Mouse (Mus musculus) kidney, postnatal 14 days (tissue): ENCODE data around the gene Adam19.
A peak's percentile ranks its signal among the peaks of the same experiment; 100 is the strongest.
"Not testable (repeated sequence)": the region's sequence is repeated elsewhere in the genome, so short reads cannot be mapped to it uniquely, and the experiment has no call there.

ENCODE experiments used
- DNase-seq: peaks from one replicate; pipeline ENCODE4 v3.0.0; 2022; ENCODE audit warnings: mixed read lengths

The Adam19 gene

DNA sequence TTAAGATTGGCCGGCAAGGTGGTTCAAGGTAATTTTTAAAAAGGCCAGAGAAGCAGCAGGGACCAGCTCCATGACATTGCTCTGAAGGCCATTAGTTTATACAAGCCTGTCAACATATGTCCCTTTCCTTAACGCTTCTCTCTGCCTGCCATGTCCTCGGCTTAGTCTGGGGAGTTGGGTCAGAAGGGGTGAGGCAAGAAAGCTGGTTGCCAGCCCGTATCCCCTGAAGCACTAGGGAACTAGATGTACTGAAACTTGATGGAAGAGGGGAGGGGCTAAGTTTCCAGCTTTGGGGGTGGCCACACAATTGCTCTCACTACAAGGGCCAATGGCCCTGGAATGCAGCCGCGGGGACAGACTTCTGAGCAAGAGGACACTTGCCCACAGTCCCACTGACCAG lies 87.5 kb downstream of the Adam19 start:
- no peak for DNase-seq

DNA sequence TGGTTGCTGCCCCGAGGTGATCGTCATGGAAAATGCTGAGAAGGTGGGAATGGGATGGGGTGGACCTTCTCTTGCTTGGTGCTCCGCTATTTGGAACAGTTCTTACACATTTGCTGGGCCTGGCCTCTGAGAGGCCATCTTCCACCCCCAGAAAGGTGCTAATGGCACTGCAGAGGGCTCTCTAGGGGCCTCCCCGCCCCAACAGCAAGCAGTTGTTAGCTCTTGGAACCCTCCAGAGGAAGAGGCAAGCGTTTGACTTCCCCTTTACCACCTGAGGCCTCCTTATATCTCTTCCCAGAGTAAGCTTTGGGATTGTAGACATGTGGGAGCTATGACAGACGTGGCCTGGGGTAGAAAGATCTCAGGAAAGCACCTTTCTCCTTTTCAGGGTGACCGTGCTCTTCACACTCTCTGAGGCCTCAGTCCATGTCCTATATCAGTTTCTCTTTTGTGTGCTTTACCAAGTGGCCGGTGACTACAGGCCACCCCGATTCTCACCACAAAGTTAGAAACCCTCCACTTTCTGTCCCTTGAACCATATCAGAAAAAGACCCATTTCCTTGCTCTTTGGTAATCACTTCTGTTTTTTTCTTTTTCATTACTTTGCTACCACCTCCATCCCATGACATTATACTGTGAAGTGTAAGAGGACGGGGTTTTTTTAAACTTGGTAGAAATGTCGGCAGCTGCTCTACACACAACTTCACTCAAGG lies 89.5 kb downstream of the Adam19 start:
- DNase-seq, result no peak

GRCm38 (mm10) chr11:46146619-46147018 lies 90.8 kb downstream of the Adam19 start:
- DNase-seq, result no peak

- DNase-seq, result no peak
Measured at GRCm38 (mm10) chr11:46156945-46157344, 101.2 kb downstream of the Adam19 start.

DNA sequence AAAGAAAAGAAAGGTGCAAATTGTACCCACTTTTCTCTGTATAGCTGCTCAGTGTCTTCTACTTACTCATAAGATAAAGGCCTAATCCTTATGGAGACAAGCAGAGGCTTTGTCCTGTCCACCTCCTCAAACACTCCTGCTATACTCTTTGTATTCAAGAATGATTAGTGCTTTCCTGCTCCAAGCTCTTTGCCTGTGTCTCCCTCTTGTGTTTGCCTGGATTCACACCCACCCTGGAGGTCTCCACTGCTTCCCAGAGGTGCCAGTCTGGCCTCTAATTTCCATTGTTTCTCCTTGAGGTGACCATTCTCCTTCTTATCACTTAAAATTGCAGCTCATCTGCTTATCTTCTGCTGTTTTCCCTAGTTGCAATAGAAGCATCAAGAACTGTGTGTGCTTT lies 101.7 kb downstream of the Adam19 start:
- DNase-seq, result no peak

- peak; percentile 27 for DNase-seq
Measured at GRCm38 (mm10) chr11:46165866-46166585, 110.2 kb downstream of the Adam19 start, which contains the start of gene Nipal4. TSS of gene Nipal4 (minus strand) at chr11:46166508.

- DNase-seq, result no peak
Measured at GRCm38 (mm10) chr11:46168506-46168905, 112.7 kb downstream of the Adam19 start.

DNA sequence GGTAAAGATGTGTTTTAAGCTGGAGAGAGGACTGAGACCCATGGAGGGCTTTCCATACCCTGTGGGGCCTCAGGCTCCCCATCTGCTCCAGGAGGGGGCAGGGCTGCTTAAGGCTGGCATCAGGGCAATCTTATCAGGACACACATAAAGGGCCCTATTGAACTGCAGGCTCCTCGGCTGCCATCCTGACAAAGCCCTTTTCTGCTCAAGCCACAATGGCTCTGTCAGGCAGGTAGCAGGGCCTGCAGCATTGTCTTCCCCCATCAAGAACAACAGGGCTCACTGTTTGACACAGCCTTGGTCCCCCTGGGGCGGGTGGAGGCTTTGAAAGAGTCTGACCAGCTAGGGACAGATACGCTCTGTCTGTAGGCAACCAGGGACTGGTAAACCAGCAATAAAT lies 114.1 kb downstream of the Adam19 start:
- DNase-seq, result no peak

DNA sequence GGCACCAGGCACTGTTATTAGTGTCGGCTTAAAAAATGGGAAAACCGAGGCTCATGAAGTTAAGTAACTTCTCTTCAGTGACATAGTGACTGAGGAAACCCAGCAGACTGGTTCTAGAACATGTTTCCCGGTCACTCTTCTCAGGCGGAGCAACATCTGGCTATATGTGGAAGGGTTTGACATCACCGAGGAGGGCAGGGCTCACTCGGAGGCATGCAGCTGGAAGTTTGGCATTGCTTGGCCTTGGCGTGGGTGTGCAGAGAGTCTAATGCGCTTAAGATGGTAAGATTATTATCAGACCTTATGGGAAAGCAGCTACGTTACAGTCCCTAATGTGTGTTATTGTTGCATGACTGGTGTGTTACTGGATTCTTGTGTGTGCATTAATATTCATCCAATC lies 116.3 kb downstream of the Adam19 start:
- no peak for DNase-seq

DNA sequence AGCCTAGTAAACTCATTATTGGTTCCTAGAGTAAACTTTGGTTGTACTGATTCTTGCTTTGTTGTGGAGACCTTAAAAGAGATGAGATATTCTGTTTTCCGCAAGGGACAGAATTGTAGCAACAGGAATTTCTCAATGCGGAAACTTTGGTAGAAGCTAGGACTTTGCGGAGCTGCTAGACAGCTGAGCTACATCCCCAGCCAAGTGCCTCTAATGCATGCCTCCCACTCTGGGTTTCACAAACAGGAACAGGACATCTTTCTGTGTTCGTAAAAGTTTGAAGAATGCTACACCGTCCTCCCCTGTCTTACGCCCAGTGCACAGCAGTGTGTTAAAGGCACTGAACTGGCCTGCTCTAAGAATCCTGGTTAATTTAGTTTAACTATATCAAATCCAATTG lies 120.4 kb downstream of the Adam19 start:
- DNase-seq, result no peak

DNA sequence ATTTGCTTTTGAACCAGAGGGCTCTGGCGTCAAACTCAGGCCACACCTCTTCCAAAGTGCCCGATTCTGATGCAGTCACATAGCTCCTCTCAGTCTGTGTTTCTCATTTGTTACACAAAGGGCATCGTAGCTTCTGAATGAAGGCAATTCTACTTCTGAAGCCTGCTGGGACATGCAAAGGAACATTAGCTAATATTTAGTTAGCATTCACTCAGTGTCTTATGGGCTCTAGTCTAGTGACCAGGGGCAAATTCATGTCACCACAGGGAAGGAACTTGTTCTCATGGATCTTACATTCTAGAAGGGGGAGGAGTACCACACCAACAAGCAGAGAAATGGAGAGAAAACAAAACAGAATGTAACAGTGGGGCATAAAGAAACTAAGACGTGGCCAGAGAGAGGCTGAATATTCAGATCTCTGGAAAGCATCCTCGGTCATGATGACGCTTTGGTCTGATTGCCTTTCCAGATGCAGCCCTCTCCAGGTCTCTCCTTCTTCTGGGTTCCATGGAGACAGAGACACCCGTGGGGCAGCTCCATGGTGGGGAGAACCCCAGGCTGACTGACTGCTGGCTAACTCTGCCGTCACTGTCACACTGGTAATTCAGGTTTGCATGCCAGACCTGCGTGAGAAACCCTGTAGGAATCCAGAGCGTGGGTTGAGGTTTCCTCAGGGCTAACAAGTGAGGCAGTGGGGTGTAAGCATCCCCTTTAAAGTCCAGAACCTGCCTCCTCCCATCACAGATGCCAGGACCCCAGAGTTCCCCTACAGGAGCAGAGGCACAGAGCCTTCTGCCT lies 121.7 kb downstream of the Adam19 start:
- no peak for DNase-seq

- not testable (repeated sequence) for DNase-seq
Measured at GRCm38 (mm10) chr11:46182031-46182430, 126.2 kb downstream of the Adam19 start.

DNA sequence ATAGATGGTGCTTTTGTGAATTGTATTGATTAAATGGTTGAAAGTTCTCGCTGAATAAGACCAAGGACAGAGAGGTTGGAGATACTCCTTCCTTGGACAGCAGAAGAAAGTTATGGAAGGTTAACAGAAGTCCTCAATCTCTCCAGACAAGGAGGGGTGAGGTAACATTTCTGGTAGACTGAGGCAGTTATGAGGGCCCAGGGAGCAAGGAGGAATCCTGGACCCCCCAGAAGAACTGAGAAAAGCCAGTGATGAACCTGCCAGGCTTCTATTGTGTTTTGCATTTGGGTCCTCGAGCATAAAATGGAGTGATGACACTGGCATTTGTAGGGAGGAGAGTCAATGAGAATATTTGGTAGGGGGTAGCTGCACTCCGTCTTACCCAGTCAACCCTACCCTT lies 129.2 kb downstream of the Adam19 start:
- no peak for DNase-seq

DNA sequence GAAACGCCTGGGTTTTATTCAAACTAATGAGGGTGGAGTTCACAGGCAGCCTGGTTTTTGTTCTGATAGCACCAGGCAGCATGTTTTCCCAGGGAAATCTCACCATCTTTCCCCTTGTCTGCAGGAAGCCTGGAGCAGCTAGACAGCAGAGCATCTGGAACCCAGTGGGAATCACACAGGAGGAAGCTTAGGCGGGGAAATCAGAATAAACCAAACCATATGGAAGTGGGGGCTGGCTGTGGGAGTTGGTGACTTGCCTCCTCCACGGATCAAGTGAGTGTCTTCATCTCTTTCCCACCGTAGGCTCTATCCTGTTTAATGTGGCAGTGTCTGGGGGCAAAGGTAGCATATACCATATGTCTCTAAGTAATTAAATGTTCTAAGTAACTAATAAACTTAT lies 129.7 kb downstream of the Adam19 start:
- no peak for DNase-seq

GRCm38 (mm10) chr11:46188283-46188682 lies 132.5 kb downstream of the Adam19 start:
- no peak for DNase-seq

- DNase-seq, result peak; percentile 81
Measured at GRCm38 (mm10) chr11:46194175-46194574, 138.4 kb downstream of the Adam19 start.
